Mouse (Mus musculus): ENCODE data around the gene Ccdc28a.

Gene Ccdc28a

GRCm38 (mm10) chr10:18234560-18235401 lies at the start of gene Ccdc28a:
Gene Ccdc28a (minus strand): TSS chr10:18234998.
- peak; percentile 94 for DNase-seq

- no peak for DNase-seq
These were observed 49.2 kb upstream of the Ccdc28a start for GRCm38 (mm10) chr10:18283991-18284390.

GRCm38 (mm10) chr10:18276090-18276734 lies 41.4 kb upstream of the Ccdc28a start:
- DNase-seq: no peak

GRCm38 (mm10) chr10:18251345-18251744 lies 16.5 kb upstream of the Ccdc28a start:
- no peak for DNase-seq

GRCm38 (mm10) chr10:18243614-18244013 lies 8.8 kb upstream of the Ccdc28a start:
- DNase-seq: no peak

- no peak for DNase-seq
These were observed 2.4 kb upstream of the Ccdc28a start for GRCm38 (mm10) chr10:18237191-18237590.

GRCm38 (mm10) chr10:18236328-18236927 lies 1.6 kb upstream of the Ccdc28a start:
- DNase-seq: no peak

- no peak for DNase-seq
These were observed 577 bp upstream of the Ccdc28a start for GRCm38 (mm10) chr10:18235402-18235747.

GRCm38 (mm10) chr10:18233891-18234290 lies 907 bp downstream of the Ccdc28a start:
- DNase-seq: no peak

GRCm38 (mm10) chr10:18224386-18224785 lies 10.4 kb downstream of the Ccdc28a start:
- DNase-seq: no peak

- peak; percentile 25 for DNase-seq
These were observed 15.4 kb downstream of the Ccdc28a start for GRCm38 (mm10) chr10:18219351-18219750.

- DNase-seq: no peak
These were observed 20.7 kb downstream of the Ccdc28a start for GRCm38 (mm10) chr10:18214124-18214523.

GRCm38 (mm10) chr10:18213373-18213772 lies 21.4 kb downstream of the Ccdc28a start:
- DNase-seq: no peak

GRCm38 (mm10) chr10:18210726-18211125 lies 24.1 kb downstream of the Ccdc28a start, which contains the start of gene Ect2l:
Gene Ect2l (minus strand): TSS chr10:18210890.
- DNase-seq: no peak

GRCm38 (mm10) chr10:18210119-18210518 lies 24.7 kb downstream of the Ccdc28a start:
- no peak for DNase-seq

- no peak for DNase-seq
These were observed 30.7 kb downstream of the Ccdc28a start for GRCm38 (mm10) chr10:18204067-18204466.

GRCm38 (mm10) chr10:18202401-18202800 lies 32.4 kb downstream of the Ccdc28a start:
- DNase-seq: no peak

GRCm38 (mm10) chr10:18200656-18201055 lies 34.1 kb downstream of the Ccdc28a start:
- DNase-seq: no peak

- DNase-seq: no peak
These were observed 34.9 kb downstream of the Ccdc28a start for GRCm38 (mm10) chr10:18199919-18200318.

- no peak for DNase-seq
These were observed 36.3 kb downstream of the Ccdc28a start for GRCm38 (mm10) chr10:18198286-18199015.

- peak; percentile 58 for DNase-seq
These were observed 37.4 kb downstream of the Ccdc28a start for GRCm38 (mm10) chr10:18197206-18197979.

- no peak for DNase-seq
These were observed 40.1 kb downstream of the Ccdc28a start for GRCm38 (mm10) chr10:18194737-18195141.
